Mouse (Mus musculus) thymus, adult 2 months (tissue): ENCODE measurements at regions not wholly inside any gene's neighbourhood (a gene's known extent, or its start where the extent isn't known, plus 50 kb on each side); places are given as distances from the start of the nearest gene placed in this dataset.

ENCODE experiments used
- CTCF ChIP-seq: fragments of 200-500 bp; IDR thresholded peaks from 2 replicates; pipeline ENCODE4 v1.5.1; 2012; ENCODE audit warnings: mild to moderate bottlenecking, control low read depth, low read length, moderate library complexity, borderline replicate concordance; ENCODE audit not compliant: control insufficient read depth, poor library complexity, insufficient read depth; ENCODE audit errors: extremely low read depth
- POLR2A ChIP-seq: fragments of 200-500 bp; IDR thresholded peaks from 2 replicates; pipeline ENCODE4 v1.6.1; 2012; ENCODE audit warnings: mild to moderate bottlenecking, low read length, control low read depth, moderate library complexity; ENCODE audit not compliant: control insufficient read depth, poor library complexity, insufficient read depth; ENCODE audit errors: extremely low read depth

GRCm38 (mm10) chr15:74396029-74396428, 240.1 kb downstream of the Mroh4 start:
- no peak for TF ChIP-seq CTCF
- no peak for TF ChIP-seq POLR2A
